Mouse (Mus musculus) kidney, postnatal 0 days (tissue): Measurements from ENCODE around the gene Sprr2a3. TPM values are rescaled to one million over a fixed set of nuclear protein-coding genes. Genes with fewer than 3 reads are reported as not detected.
"Not testable (repeated sequence)": the region's sequence is repeated elsewhere in the genome, so short reads cannot be mapped to it uniquely, and the experiment has no call there.

ENCODE experiments used
- ATAC-seq: fragments of 200-750 bp; cut with Nextera tagmentation; replicated peaks from 2 replicates; pipeline ENCODE4 v1.8.0; 2017; ENCODE audit warnings: low read depth, moderate number of reproducible peaks, moderate TSS enrichment, moderate library complexity; ENCODE audit not compliant: low FRiP score
- DNase-seq: peaks from one replicate; pipeline ENCODE4 v3.0.0-alpha.2; 2016; ENCODE audit warnings: low spot score
- H3K27ac ChIP-seq: fragments of 300-500 bp; sonication (generic); 2 replicates; pipeline ENCODE4 v1.5.1; 2014; ENCODE audit warnings: mild to moderate bottlenecking
- H3K27me3 ChIP-seq: fragments of 300-500 bp; sonication (generic); 2 replicates; pipeline ENCODE4 v1.6.1; 2014; ENCODE audit warnings: low read length, mixed read lengths; ENCODE audit not compliant: insufficient read depth
- H3K36me3 ChIP-seq: fragments of 300-500 bp; sonication (generic); 2 replicates; pipeline ENCODE4 v1.6.1; 2014; ENCODE audit warnings: low read length, mixed read lengths; ENCODE audit not compliant: insufficient read depth
- H3K4me1 ChIP-seq: fragments of 300-500 bp; sonication (generic); replicated peaks from 2 replicates; pipeline ENCODE4 v1.6.1; 2014; ENCODE audit warnings: antibody characterized with exemption, low read length, mixed read lengths; ENCODE audit not compliant: insufficient read depth
- H3K4me2 ChIP-seq: fragments of 300-500 bp; sonication (generic); 2 replicates; pipeline ENCODE4 v1.6.1; 2014; ENCODE audit warnings: mild to moderate bottlenecking, low read length, moderate library complexity, mixed read lengths
- H3K4me3 ChIP-seq: fragments of 300-500 bp; sonication (generic); replicated peaks from 2 replicates; pipeline ENCODE4 v1.5.1; 2014; ENCODE audit warnings: low read depth, low read length
- H3K9ac ChIP-seq: fragments of 300-500 bp; sonication (generic); 2 replicates; pipeline ENCODE4 v1.6.1; 2014; ENCODE audit warnings: low read depth, low read length
- H3K9me3 ChIP-seq: fragments of 300-500 bp; sonication (generic); replicated peaks from 2 replicates; pipeline ENCODE4 v1.6.1; 2016; ENCODE audit warnings: low read length, inconsistent platforms, mixed read lengths
- WGBS: fragments of 180-500 bp; shearing (Covaris S2); extraction: QIAGEN DNeasy Blood & Tissue Kit; methylation state at CpG from one replicate; pipeline ENCODE4 v1.1.7; 2014; 5-methylcytosine and 5-hydroxymethylcytosine counted together
- polyA plus RNA-seq: library from polyadenylated mRNA; unstranded; fragments of >200 nt; fragmentation: Nextera tagmentation; extraction: Ambion mirVana; gene quantifications from 2 replicates; pipeline ENCODE4 v1.2.1, GENCODE M21; 2015

Sprr2a3 gene
- polyA plus RNA-seq, 1 experiment from 2014 or later, result 6.0 TPM

GRCm38 (mm10) chr3:92258526-92258925 lies 26.7 kb upstream of the Sprr2a3 start:
- not testable (repeated sequence) for H3K4me1 ChIP-seq, H3K27me3 ChIP-seq, H3K36me3 ChIP-seq, H3K27ac ChIP-seq, H3K9me3 ChIP-seq, ATAC-seq, H3K4me3 ChIP-seq, H3K9ac ChIP-seq, DNase-seq, H3K4me2 ChIP-seq

GRCm38 (mm10) chr3:92263462-92263861 lies 21.8 kb upstream of the Sprr2a3 start:
- H3K36me3 ChIP-seq, H3K4me2 ChIP-seq, H3K4me3 ChIP-seq, H3K4me1 ChIP-seq, H3K27ac ChIP-seq, H3K9me3 ChIP-seq, H3K9ac ChIP-seq, DNase-seq, H3K27me3 ChIP-seq: not testable (repeated sequence)
- peak; percentile 57 for ATAC-seq
- no CpG with 5 or more reads among the region's 2 CpGs for WGBS

GRCm38 (mm10) chr3:92271414-92271985 lies 13.7 kb upstream of the Sprr2a3 start:
- not testable (repeated sequence) for H3K27ac ChIP-seq, H3K36me3 ChIP-seq, H3K9ac ChIP-seq, DNase-seq, H3K27me3 ChIP-seq, H3K4me1 ChIP-seq, H3K4me2 ChIP-seq, H3K4me3 ChIP-seq, H3K9me3 ChIP-seq
- no CpG with 5 or more reads among the region's 4 CpGs for WGBS
- peak; percentile 47; the same call in 1 of the 2 replicates for ATAC-seq

GRCm38 (mm10) chr3:92273504-92273903 lies 11.7 kb upstream of the Sprr2a3 start:
- H3K4me2 ChIP-seq, H3K4me3 ChIP-seq, H3K27ac ChIP-seq, H3K27me3 ChIP-seq, ATAC-seq, H3K9me3 ChIP-seq, H3K36me3 ChIP-seq, H3K9ac ChIP-seq, H3K4me1 ChIP-seq, DNase-seq: not testable (repeated sequence)

- H3K27me3 ChIP-seq, H3K4me1 ChIP-seq, DNase-seq, H3K36me3 ChIP-seq, ATAC-seq, H3K4me2 ChIP-seq, H3K27ac ChIP-seq, H3K9ac ChIP-seq, H3K4me3 ChIP-seq, H3K9me3 ChIP-seq: not testable (repeated sequence)
- WGBS, result no CpG with 5 or more reads among the region's 1 CpGs
Measured at GRCm38 (mm10) chr3:92274018-92274417, 11.2 kb upstream of the Sprr2a3 start.

GRCm38 (mm10) chr3:92279663-92280062 lies 5.6 kb upstream of the Sprr2a3 start:
- H3K27me3 ChIP-seq, H3K4me3 ChIP-seq, ATAC-seq, H3K4me2 ChIP-seq, H3K4me1 ChIP-seq, H3K9me3 ChIP-seq, H3K9ac ChIP-seq, H3K27ac ChIP-seq, H3K36me3 ChIP-seq, DNase-seq: not testable (repeated sequence)

GRCm38 (mm10) chr3:92280963-92281606 lies 4.1 kb upstream of the Sprr2a3 start:
- not testable (repeated sequence) for H3K4me2 ChIP-seq, H3K4me1 ChIP-seq, H3K27ac ChIP-seq, H3K9ac ChIP-seq, H3K27me3 ChIP-seq, DNase-seq, H3K9me3 ChIP-seq, H3K36me3 ChIP-seq, H3K4me3 ChIP-seq
- peak; percentile 74 for ATAC-seq
- WGBS, result 52% methylated on average over 5 of the region's 12 CpGs

GRCm38 (mm10) chr3:92288489-92288888 lies 3.3 kb downstream of the Sprr2a3 start:
- ATAC-seq, result 0 out of 2 replicates have a peak, but pooled peaks have one; percentile 49

More at GRCm38 (mm10) chr3:92288489-92288888, 3.3 kb downstream of the Sprr2a3 start:
- not testable (repeated sequence) for H3K36me3 ChIP-seq, H3K4me2 ChIP-seq, H3K4me3 ChIP-seq, H3K4me1 ChIP-seq, H3K9me3 ChIP-seq, H3K9ac ChIP-seq, H3K27me3 ChIP-seq, DNase-seq, H3K27ac ChIP-seq
- WGBS, result 74% methylated on average over 5 of the region's 6 CpGs
